Comparison of ENCODE assay signal across 17 mouse cellular contexts in the genomic region with DNA sequence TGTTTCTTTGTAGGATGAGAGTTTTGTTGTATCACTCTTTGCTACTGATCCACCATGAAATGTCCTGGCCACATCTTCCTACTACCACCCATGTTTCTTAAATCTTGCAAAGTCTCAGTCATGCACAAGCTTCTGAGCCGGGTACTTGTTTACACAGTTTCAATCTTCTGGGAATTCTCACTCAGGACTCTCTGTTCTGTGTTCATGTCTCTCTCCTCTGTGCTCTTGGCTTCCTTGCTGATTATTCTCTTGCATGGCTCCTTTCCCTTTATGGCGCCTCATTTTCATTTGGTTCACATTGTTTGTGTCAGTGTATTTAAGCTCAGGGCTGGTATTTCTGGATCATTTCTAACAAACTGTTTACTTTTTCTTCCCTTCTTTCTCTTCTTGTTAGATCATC.
"Had no signal": no experiment of that assay in that cellular context is flagged by ENCODE, and none has a peak within 500 bp of the region (broad histone marks: within the 10 kb centered on the region; RNA-seq: fewer than 3 reads in every experiment).

No protein-coding gene starts in this region.

- H3K4me1 ChIP-seq: kidney, embryonic 15.5 days; liver, embryonic 13.5 days; megakaryocyte, embryonic 14.5 days; midbrain, embryonic 10.5 days; midbrain, embryonic 13.5 days; neural tube, embryonic 13.5 days had no signal

- H3K9me3 ChIP-seq: kidney, embryonic 15.5 days; liver, embryonic 13.5 days; midbrain, embryonic 10.5 days; midbrain, embryonic 13.5 days; neural tube, embryonic 13.5 days had no signal

- DNase-seq: kidney, adult 8-10 months; kidney, postnatal 10 days; kidney, postnatal 36 days; layer of hippocampus, postnatal 36 days; liver, embryonic 13.5 days; lung, adult 2 months; lung, postnatal 14 days; thymus, adult 2 months; thymus, postnatal 14 days had no signal

- H3K27me3 ChIP-seq: kidney, embryonic 15.5 days; liver, embryonic 13.5 days; megakaryocyte, embryonic 14.5 days; midbrain, embryonic 13.5 days; neural tube, embryonic 13.5 days had no signal

- H3K4me3 ChIP-seq: kidney, embryonic 15.5 days; left cerebral cortex, adult 2 months; liver, embryonic 13.5 days; megakaryocyte, embryonic 14.5 days; midbrain, embryonic 10.5 days; midbrain, embryonic 13.5 days; myocyte; neural tube, embryonic 13.5 days had no signal

- H3K27ac ChIP-seq: kidney, embryonic 15.5 days; left cerebral cortex, adult 2 months; liver, embryonic 13.5 days; midbrain, embryonic 10.5 days; midbrain, embryonic 13.5 days; neural tube, embryonic 13.5 days; stomach, postnatal 0 days had no signal

- H3K36me3 ChIP-seq: kidney, embryonic 15.5 days; liver, embryonic 13.5 days; midbrain, embryonic 10.5 days; midbrain, embryonic 13.5 days; neural tube, embryonic 13.5 days had no signal
